Mouse (Mus musculus) erythroblast, embryonic 14.5 days (primary cell): ENCODE measurements around the gene Olfr1014.

ENCODE experiments used
- GATA1 ChIP-seq: IDR thresholded peaks from 2 replicates; pipeline ENCODE4 v1.6.1; 2012; ENCODE audit warnings: low read length, inconsistent platforms, mixed read lengths
- TAL1 ChIP-seq: IDR thresholded peaks from 3 replicates; pipeline ENCODE4 v1.6.1; 2012; ENCODE audit warnings: low read length, inconsistent platforms, mixed read lengths

GRCm38 (mm10) chr2:85766798-85767197, 5.7 kb upstream of the Olfr1014 start, which contains the start of gene Olfr1013:
- no peak for TF ChIP-seq GATA1
- TF ChIP-seq TAL1 = no peak
